20 mouse cellular contexts compared by ENCODE assay signal in the genomic region with DNA sequence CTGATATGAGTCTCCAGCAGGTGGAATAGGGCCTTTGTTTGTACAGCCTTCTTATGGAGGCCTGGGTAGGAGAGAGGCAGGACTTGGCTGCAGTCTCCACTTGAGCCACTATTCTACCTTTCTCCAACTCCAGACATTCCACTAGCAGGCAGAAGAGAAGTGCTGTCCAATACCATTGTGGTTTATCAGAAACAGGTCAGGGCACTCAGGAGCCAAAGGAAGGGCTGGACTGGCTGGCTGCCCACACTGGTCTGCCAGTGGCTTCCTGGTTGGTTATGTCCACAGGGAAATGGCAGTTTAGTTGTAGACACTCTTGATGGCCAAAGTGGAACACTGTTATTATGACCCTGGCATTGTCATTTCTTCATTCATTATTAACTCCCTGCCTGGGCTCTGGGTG. TPM values are rescaled to one million over a fixed set of nuclear protein-coding genes. Genes with fewer than 3 reads are reported as not detected.
DNase-seq lines count a peak whose midpoint lies in the region; ATAC-seq and TF ChIP-seq lines count a peak whose summit lies in the region.
"Had no signal": no experiment of that assay in that cellular context is flagged by ENCODE, and none has a peak within 500 bp of the region (broad histone marks: within the 10 kb centered on the region; RNA-seq: fewer than 3 reads in every experiment).

No protein-coding gene starts in this region.

- TF ChIP-seq CTCF in kidney, adult 2 months (conservative IDR thresholded peaks at IDR 0.05; ENCODE audit: insufficient read depth, insufficient read length, low read depth, low read length), result no peak
- no peak for TF ChIP-seq CTCF in lung, adult 2 months (IDR thresholded peaks at IDR 0.05; ENCODE audit: insufficient read depth, low read length)

- no peaks in the 10 kb centered on the region for H3K36me3 ChIP-seq in kidney, adult 2 months (ENCODE audit: control insufficient read depth, insufficient read depth, low read length)
- H3K36me3 ChIP-seq: embryonic facial prominence, embryonic 10.5 days; heart, embryonic 13.5 days; hindbrain, embryonic 12.5 days had no signal

- no peak overlapping the region for H3K27ac ChIP-seq in kidney, adult 2 months (ENCODE audit: insufficient read depth, low read depth, low read length)
- H3K27ac ChIP-seq: embryonic facial prominence, embryonic 10.5 days; forebrain, embryonic 13.5 days; heart, embryonic 13.5 days; hindbrain, embryonic 12.5 days had no signal

- no peak overlapping the region for H3K4me3 ChIP-seq in kidney, adult 2 months (ENCODE audit: insufficient read depth, low read depth, low read length)
- no peak overlapping the region for H3K4me3 ChIP-seq in lung, adult 2 months (replicated peaks; ENCODE audit: extremely low read depth, low read depth, low read length)
- H3K4me3 ChIP-seq: embryonic facial prominence, embryonic 10.5 days; forebrain, embryonic 13.5 days; heart, embryonic 13.5 days; hindbrain, embryonic 12.5 days had no signal

- no peak for ATAC-seq in cerebellum, adult (ENCODE audit: insufficient number of reproducible peaks, low FRiP score, low TSS enrichment)
- ATAC-seq: forebrain, embryonic 13.5 days; forebrain, postnatal 0 days; hindbrain, embryonic 16.5 days had no signal

- peaks cover 7% of the 10 kb centered on the region; the same call in 1 of the 2 replicates for H3K4me1 ChIP-seq in kidney, adult 2 months (ENCODE audit: control insufficient read depth, insufficient read depth, low read length)
- H3K4me1 ChIP-seq in lung, adult 2 months (ENCODE audit: control insufficient read depth, insufficient read depth, low read length), result no peaks in the 10 kb centered on the region
- H3K4me1 ChIP-seq: forebrain, embryonic 13.5 days; heart, embryonic 13.5 days; hindbrain, embryonic 12.5 days had no signal

- DNase-seq in kidney, adult 2 months, result peak; percentile 43
- DNase-seq in kidney, adult 11 months, result no peak
- peak; percentile 75 to 80 for DNase-seq in lung, adult 18-20 months
- no peak for DNase-seq in lung, adult 2 months
- peak; percentile 42 for DNase-seq in 416B (ENCODE audit: low read depth)
- peak; percentile 44 for DNase-seq in lung, postnatal 25 days (ENCODE audit: low spot score)
- no peak for DNase-seq in layer of hippocampus, adult 9-10 months (ENCODE audit: low spot score)
- DNase-seq: adrenal gland, adult 8-10 months; cerebellum, adult 18-20 months; cerebellum, adult 9-11 months; cerebellum, postnatal 36 days; forebrain, postnatal 0 days; gastrocnemius, postnatal 14 days; heart, postnatal 36 days had no signal

- no peak for TF ChIP-seq POLR2A in kidney, adult 2 months (IDR thresholded peaks at IDR 0.05; ENCODE audit: low read depth, low read length)
- TF ChIP-seq POLR2A in lung, adult 2 months (IDR thresholded peaks at IDR 0.05; ENCODE audit: borderline replicate concordance, extremely low read depth, low read depth, low read length), result no peak

- H3K27me3 ChIP-seq in kidney, adult 2 months (replicated peaks; ENCODE audit: control insufficient read depth, insufficient read depth, low read length), result no peaks in the 10 kb centered on the region
- H3K27me3 ChIP-seq: forebrain, embryonic 13.5 days; hindbrain, embryonic 12.5 days had no signal

RNA-seq across cellular contexts. Expression of a gene that starts 12.6 kb away (rescaled TPM):
- 23.4 and 23.9 TPM in 2 replicates for polyA plus RNA-seq in kidney, adult 2 months (2012; rRNA removed)
- polyA plus RNA-seq in lung, adult 2 months (2012; rRNA removed), result 11.7 and 17.9 TPM in 2 replicates

RNA-seq across cellular contexts. Expression of a gene that starts 14.3 kb away (rescaled TPM):
- 1,515 and 1,697 TPM in 2 replicates for polyA plus RNA-seq in kidney, adult 2 months (2012; rRNA removed)
- 1,241 and 1,426 TPM in 2 replicates for polyA plus RNA-seq in lung, adult 2 months (2012; rRNA removed)

RNA-seq across cellular contexts. Expression of a gene that starts 45.9 kb away (rescaled TPM):
- polyA plus RNA-seq in kidney, adult 2 months (2012; rRNA removed), result 190 and 212 TPM in 2 replicates
- 183 and 285 TPM in 2 replicates for polyA plus RNA-seq in lung, adult 2 months (2012; rRNA removed)

RNA-seq across cellular contexts. Expression of a gene that starts 54.3 kb away (rescaled TPM):
- 59.0 and 86.6 TPM in 2 replicates for polyA plus RNA-seq in kidney, adult 2 months (2012; rRNA removed)
- 77.5 and 84.7 TPM in 2 replicates for polyA plus RNA-seq in lung, adult 2 months (2012; rRNA removed)

Comparison
In these comparisons a context has a peak if more than half of its experiments do, and no peak if none do; other contexts are left out.
1. DNase-seq: peak in kidney, adult 2 months (single experiment), lung, adult 18-20 months (2 of 2), 416B (single experiment) and lung, postnatal 25 days (single experiment); none in kidney, adult 11 months (single experiment), lung, adult 2 months (single experiment) and layer of hippocampus, adult 9-10 months (single experiment).